Mouse (Mus musculus): Measurements from ENCODE around the gene Wnk3.

GRCm38 (mm10) chrX:151313732-151314131, 115.9 kb downstream of the Wnk3 start:
- TF ChIP-seq SRF (IDR thresholded peaks at IDR 0.05; ENCODE audit: control insufficient read depth, insufficient read length, low read depth) (no peak), REST (IDR thresholded peaks at IDR 0.05; ENCODE audit: insufficient read depth, insufficient read length) (no peak), POLR2A (IDR thresholded peaks at IDR 0.05; ENCODE audit: insufficient read length, low read depth) (no peak), TCF3 (IDR thresholded peaks at IDR 0.05; ENCODE audit: insufficient read length, low read depth) (no peak), POLR2AphosphoS2 (IDR thresholded peaks at IDR 0.05; ENCODE audit: insufficient read length, low read depth) (no peak), MYOG (IDR thresholded peaks at IDR 0.05; ENCODE audit: control insufficient read depth in 1 of 3, insufficient read depth in 1 of 3, insufficient read length in 2 of 3, low read depth in 2 of 3) (no peak), MAX (IDR thresholded peaks at IDR 0.05; ENCODE audit: low read depth) (no peak), TCF12 (IDR thresholded peaks at IDR 0.05; ENCODE audit: insufficient read depth, poor library complexity, severe bottlenecking) (no peak), USF1 (IDR thresholded peaks at IDR 0.05; ENCODE audit: low read depth) (no peak), E2F4 (IDR thresholded peaks at IDR 0.05; ENCODE audit: insufficient read depth) (no peak), CEBPB (IDR thresholded peaks at IDR 0.05; ENCODE audit: insufficient read depth, poor library complexity, severe bottlenecking) (no peak)
